Mouse (Mus musculus) left cerebral cortex, adult 2 months (tissue): ENCODE results near the gene Tmem229b. TPM values are rescaled to one million over a fixed set of nuclear protein-coding genes. Genes with fewer than 3 reads are reported as not detected.
"Not testable (repeated sequence)": the region's sequence is repeated elsewhere in the genome, so short reads cannot be mapped to it uniquely, and the experiment has no call there.

Experiments used
- DNase-seq, 2 experiments: peaks; one replicate each; pipeline ENCODE4 v3.0.0; 2021 to 2022; ENCODE audit warnings: low spot score in 2 of 2, mixed read lengths in 1 of 2; ENCODE audit errors: extremely low spot score in 1 of 2
- H3K27ac ChIP-seq: fragments of 200-600 bp; 2 replicates; pipeline ENCODE4 v1.8.1; 2022
- H3K4me3 ChIP-seq: fragments of 200-600 bp; 2 replicates; pipeline ENCODE4 v1.8.1; 2022
- CTCF ChIP-seq: fragments of 200-600 bp; IDR thresholded peaks from 2 replicates; pipeline ENCODE4 v1.8.1; 2022; ENCODE audit warnings: antibody characterized with exemption, mild to moderate bottlenecking, moderate library complexity
- intact Hi-C: fragments of 180-260 bp; cut with DNase I; formaldehyde crosslinking; loops from one replicate; pipeline ENCODE4 v1.15.1; 2025
- total RNA-seq, 2 experiments: library from RNA; stranded (reverse); gene quantifications; 2 replicates each; pipeline ENCODE4 v1.2.3; 2021

Gene Tmem229b
- total RNA-seq, 2 experiments from 2014 or later: 24.7 to 33.1 TPM

GRCm38 (mm10) chr12:78936494-78936893 is 70.9 kb downstream of the Tmem229b start:
- intact Hi-C loops: no loop called here
- no peak overlapping the region for H3K27ac ChIP-seq
- DNase-seq: no peak
- no peak for TF ChIP-seq CTCF
- no peak overlapping the region for H3K4me3 ChIP-seq

- intact Hi-C loops: no loop called here
These were observed 77.5 kb downstream of the Tmem229b start for GRCm38 (mm10) chr12:78929900-78930299.

GRCm38 (mm10) chr12:78927287-78927686 is 80.1 kb downstream of the Tmem229b start:
- no peak for DNase-seq
- no peak overlapping the region for H3K27ac ChIP-seq
- intact Hi-C loops: no loop called here
- no peak for TF ChIP-seq CTCF
- no peak overlapping the region for H3K4me3 ChIP-seq

More at GRCm38 (mm10) chr12:78929900-78930299, 77.5 kb downstream of the Tmem229b start:
- no peak for DNase-seq
- TF ChIP-seq CTCF: no peak
- Histone ChIP-seq H3K4me3 (no peak overlapping the region), H3K27ac (no peak overlapping the region)

- TF ChIP-seq CTCF: no peak
- H3K27ac ChIP-seq: peak overlapping the region; percentile 50
- no peak overlapping the region for H3K4me3 ChIP-seq
- intact Hi-C loops: loop anchor here (2.0 kb wide), 1 partner anchor 83 kb away; the partner anchor contains the start of gene Tmem229b
- no peak for DNase-seq
These were observed 83.8 kb downstream of the Tmem229b start for GRCm38 (mm10) chr12:78923539-78924189.

- not testable (repeated sequence) for DNase-seq, H3K4me3 ChIP-seq
- intact Hi-C loops: loop anchor here (2.0 kb wide), 1 partner anchor 84 kb away; the partner anchor contains the start of gene Tmem229b
- peak overlapping the region; percentile 50 for H3K27ac ChIP-seq
- peak; percentile 8 for TF ChIP-seq CTCF
These were observed 84.5 kb downstream of the Tmem229b start for GRCm38 (mm10) chr12:78922977-78923376.

- intact Hi-C loops: loop anchor here (2.0 kb wide), 1 partner anchor 85 kb away; the partner anchor contains the start of gene Tmem229b
- H3K27ac ChIP-seq: no peak overlapping the region
- H3K4me3 ChIP-seq: no peak overlapping the region
- DNase-seq: no peak
- no peak for TF ChIP-seq CTCF
These were observed 85.4 kb downstream of the Tmem229b start for GRCm38 (mm10) chr12:78922058-78922457.

- TF ChIP-seq CTCF: no peak
- intact Hi-C loops: no loop called here
- no peak for DNase-seq
- Histone ChIP-seq H3K4me3 (no peak overlapping the region), H3K27ac (no peak overlapping the region)
These were observed 86.0 kb downstream of the Tmem229b start for GRCm38 (mm10) chr12:78921421-78921820.

- Histone ChIP-seq H3K4me3 (no peak overlapping the region), H3K27ac (no peak overlapping the region)
- intact Hi-C loops: loop anchor here (1.0 kb wide), 1 partner anchor 178 kb away; no protein-coding TSS in a partner anchor
- DNase-seq: peak; percentile 54 to 57
- peak; percentile 91 for TF ChIP-seq CTCF
These were observed 88.2 kb downstream of the Tmem229b start for GRCm38 (mm10) chr12:78919079-78919712.

- Histone ChIP-seq H3K27ac (no peak overlapping the region), H3K4me3 (no peak overlapping the region)
- TF ChIP-seq CTCF: peak; percentile 83
These were observed 89.0 kb downstream of the Tmem229b start for GRCm38 (mm10) chr12:78918227-78919078.

GRCm38 (mm10) chr12:78916278-78916677 is 91.1 kb downstream of the Tmem229b start:
- intact Hi-C loops: no loop called here
- TF ChIP-seq CTCF: no peak; the same call in 1 of the 2 replicates
- H3K27ac ChIP-seq: no peak overlapping the region
- no peak overlapping the region for H3K4me3 ChIP-seq
- no peak for DNase-seq

More at GRCm38 (mm10) chr12:78918227-78919078, 89.0 kb downstream of the Tmem229b start:
- peak; percentile 83 to 86 for DNase-seq
- intact Hi-C loops: loop anchor here (1.0 kb wide), 1 partner anchor 179 kb away; no protein-coding TSS in a partner anchor

- intact Hi-C loops: no loop called here
- no peak for DNase-seq
- Histone ChIP-seq H3K27ac (no peak overlapping the region), H3K4me3 (no peak overlapping the region)
- no peak for TF ChIP-seq CTCF
These were observed 91.9 kb downstream of the Tmem229b start for GRCm38 (mm10) chr12:78915561-78915960.
